In the genomic region with DNA sequence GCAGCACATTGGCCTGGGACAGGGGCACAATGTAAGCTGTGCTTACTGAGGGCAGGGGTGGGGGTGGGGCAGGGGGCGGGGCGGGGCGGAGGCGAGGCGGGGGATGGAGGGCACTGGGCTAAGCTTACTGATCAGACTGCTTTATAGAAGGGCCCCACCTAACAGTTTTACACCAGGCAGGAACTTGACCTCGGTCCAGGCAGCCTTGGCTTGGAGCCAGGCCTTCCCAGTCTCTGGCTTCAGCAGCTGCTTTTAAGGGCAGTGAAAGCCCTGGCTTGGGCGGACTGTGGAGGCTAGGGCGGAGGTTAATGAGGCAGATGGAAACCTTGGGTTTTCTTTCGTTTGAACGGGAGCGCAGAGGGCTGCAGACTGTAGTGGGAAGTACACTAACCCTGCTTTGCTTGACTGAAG, we compare ENCODE assay signal across 9 mouse cellular contexts. TPM values are rescaled to one million over a fixed set of nuclear protein-coding genes. Genes with fewer than 3 reads are reported as not detected.
DNase-seq lines count a peak whose midpoint lies in the region; ATAC-seq and TF ChIP-seq lines count a peak whose summit lies in the region.
"Had no signal": no experiment of that assay in that cellular context is flagged by ENCODE, and none has a peak within 500 bp of the region (broad histone marks: within the 10 kb centered on the region; RNA-seq: fewer than 3 reads in every experiment).

No protein-coding gene starts in this region.

- no peak overlapping the region for H3K4me3 ChIP-seq in intestine, embryonic 15.5 days (replicated peaks)
- H3K4me3 ChIP-seq in liver, embryonic 13.5 days (replicated peaks), result no peak overlapping the region
- no peak overlapping the region for H3K4me3 ChIP-seq in neural tube, embryonic 12.5 days
- H3K4me3 ChIP-seq in layer of hippocampus, adult 2 months, result no peak overlapping the region

- peak; percentile 86 for DNase-seq in ES-CJ7 (ENCODE audit: low read depth, low spot score)
- DNase-seq in embryo, embryonic 10 days (ENCODE audit: low spot score), result peak; percentile 77
- peak; percentile 72 to 81 for DNase-seq in gastrocnemius, postnatal 4 days (ENCODE audit: low spot score in 2 of 2)
- DNase-seq in liver, embryonic 13.5 days, result no peak
- DNase-seq in T-cell, adult 2 months (ENCODE audit: low spot score), result no peak
- DNase-seq in layer of hippocampus, adult 2 months (ENCODE audit: low spot score in 2 of 2), result no peak

- H3K4me2 ChIP-seq in intestine, embryonic 15.5 days (replicated peaks), result peak overlapping the region; percentile 31
- H3K4me2 ChIP-seq in liver, embryonic 13.5 days, result no peak overlapping the region
- H3K4me2 ChIP-seq in neural tube, embryonic 12.5 days (replicated peaks), result peak overlapping the region; percentile 38

- no peak for TF ChIP-seq CTCF in layer of hippocampus, adult 2 months (conservative IDR thresholded peaks at IDR 0.05)

- peak overlapping the region; percentile 56; the same call in 1 of the 2 replicates for H3K27ac ChIP-seq in intestine, embryonic 15.5 days
- no peak overlapping the region for H3K27ac ChIP-seq in liver, embryonic 13.5 days
- H3K27ac ChIP-seq in neural tube, embryonic 12.5 days, result no peak overlapping the region
- H3K27ac ChIP-seq in layer of hippocampus, adult 2 months, result no peak overlapping the region

- ATAC-seq in intestine, embryonic 15.5 days, result peak; percentile 96
- ATAC-seq in liver, embryonic 13.5 days (ENCODE audit: low read depth), result peak; percentile 49; the same call in 1 of the 2 replicates
- peak; percentile 75 for ATAC-seq in neural tube, embryonic 12.5 days (ENCODE audit: low FRiP score, low read depth)
- ATAC-seq: Patski had no signal

- no peaks in the 10 kb centered on the region for H3K9me3 ChIP-seq in intestine, embryonic 15.5 days
- no peaks in the 10 kb centered on the region for H3K9me3 ChIP-seq in liver, embryonic 13.5 days (replicated peaks)
- H3K9me3 ChIP-seq in neural tube, embryonic 12.5 days, result no peaks in the 10 kb centered on the region

- no peaks in the 10 kb centered on the region for H3K36me3 ChIP-seq in intestine, embryonic 15.5 days
- no peaks in the 10 kb centered on the region for H3K36me3 ChIP-seq in liver, embryonic 13.5 days
- no peaks in the 10 kb centered on the region for H3K36me3 ChIP-seq in neural tube, embryonic 12.5 days

- WGBS in intestine, embryonic 15.5 days, result 4% methylated on average over 11 of the region's 11 CpGs
- 54% methylated on average over 11 of the region's 11 CpGs for WGBS in liver, embryonic 13.5 days (ENCODE audit: insufficient replicate concordance)
- 6% methylated on average over 11 of the region's 11 CpGs for WGBS in neural tube, embryonic 12.5 days

- no peaks in the 10 kb centered on the region; the same call in 1 of the 2 replicates for H3K27me3 ChIP-seq in intestine, embryonic 15.5 days (replicated peaks)
- H3K27me3 ChIP-seq in liver, embryonic 13.5 days, result no peaks in the 10 kb centered on the region
- 0 out of 2 replicates have a peak, but pooled peaks cover 7% of the 10 kb centered on the region for H3K27me3 ChIP-seq in neural tube, embryonic 12.5 days (replicated peaks)
- H3K27me3 ChIP-seq: Patski had no signal

- peaks cover 24% of the 10 kb centered on the region for H3K4me1 ChIP-seq in intestine, embryonic 15.5 days (replicated peaks)
- H3K4me1 ChIP-seq in liver, embryonic 13.5 days (replicated peaks), result peaks cover 12% of the 10 kb centered on the region
- H3K4me1 ChIP-seq in neural tube, embryonic 12.5 days, result peaks cover 21% of the 10 kb centered on the region

- H3K9ac ChIP-seq in intestine, embryonic 15.5 days, result no peak overlapping the region
- H3K9ac ChIP-seq in liver, embryonic 13.5 days, result no peak overlapping the region
- H3K9ac ChIP-seq in neural tube, embryonic 12.5 days, result no peak overlapping the region

RNA-seq across cellular contexts. Expression of a gene that starts 37.0 kb away (rescaled TPM):
- under 1 TPM; 0.39 to 0.59 TPM for total RNA-seq in gastrocnemius, postnatal 4 days (2021)
- 0.14 and 0.20 TPM in 2 replicates for polyA plus RNA-seq in intestine, embryonic 15.5 days (2015; fragmentation: Nextera tagmentation; extraction: Ambion mirVana)
- polyA plus RNA-seq in liver, embryonic 13.5 days (2015; fragmentation: Nextera tagmentation; extraction: Ambion mirVana), result 0.10 and 0.13 TPM in 2 replicates
- polyA plus RNA-seq in neural tube, embryonic 12.5 days (2016; fragmentation: Nextera tagmentation; extraction: Ambion mirVana), result 0.59 and 0.60 TPM in 2 replicates
- total RNA-seq in layer of hippocampus, adult 2 months (2021), result 1 to 10 TPM; 1.4 to 1.9 TPM

RNA-seq across cellular contexts. Expression of a gene that starts 37.1 kb away (rescaled TPM):
- 10 to 100 TPM; 50.6 to 51.4 TPM for total RNA-seq in gastrocnemius, postnatal 4 days (2021)
- 42.8 and 43.1 TPM in 2 replicates for polyA plus RNA-seq in intestine, embryonic 15.5 days (2015; fragmentation: Nextera tagmentation; extraction: Ambion mirVana)
- polyA plus RNA-seq in liver, embryonic 13.5 days (2015; fragmentation: Nextera tagmentation; extraction: Ambion mirVana), result 16.2 and 17.1 TPM in 2 replicates
- polyA plus RNA-seq in neural tube, embryonic 12.5 days (2016; fragmentation: Nextera tagmentation; extraction: Ambion mirVana), result 31.7 and 34.7 TPM in 2 replicates
- total RNA-seq in layer of hippocampus, adult 2 months (2021), result 10 to 100 TPM; 21.9 to 28.1 TPM

RNA-seq across cellular contexts. Expression of a gene that starts 58.3 kb away (rescaled TPM):
- total RNA-seq in gastrocnemius, postnatal 4 days (2021), result 1 to 10 TPM; 4.1 to 4.6 TPM
- 2.7 and 5.8 TPM in 2 replicates for polyA plus RNA-seq in intestine, embryonic 15.5 days (2015; fragmentation: Nextera tagmentation; extraction: Ambion mirVana)
- 12.7 and 16.1 TPM in 2 replicates for polyA plus RNA-seq in liver, embryonic 13.5 days (2015; fragmentation: Nextera tagmentation; extraction: Ambion mirVana)
- polyA plus RNA-seq in neural tube, embryonic 12.5 days (2016; fragmentation: Nextera tagmentation; extraction: Ambion mirVana), result 1.9 and 2.4 TPM in 2 replicates
- 1 to 10 TPM; 3.8 to 6.1 TPM for total RNA-seq in layer of hippocampus, adult 2 months (2021)

Comparison
In these comparisons a context has a peak if more than half of its experiments do, and no peak if none do; other contexts are left out.
1. DNase-seq: peak in ES-CJ7 (single experiment), embryo, embryonic 10 days (single experiment) and gastrocnemius, postnatal 4 days (2 of 2); none in liver, embryonic 13.5 days (single experiment), T-cell, adult 2 months (single experiment) and layer of hippocampus, adult 2 months (0 of 2).
2. Peak in every context shown above with its lines, with median percentiles within 50 percentile points of each other: ATAC-seq.